Mouse (Mus musculus) stomach, postnatal 0 days (tissue): ENCODE data around the gene Rbms2. TPM values are rescaled to one million over a fixed set of nuclear protein-coding genes. Genes with fewer than 3 reads are reported as not detected.

Experiments
- ATAC-seq: fragments of 200-750 bp; cut with Nextera tagmentation; 2 replicates; pipeline ENCODE4 v1.8.0; 2017; ENCODE audit not compliant: low FRiP score, low TSS enrichment
- DNase-seq: peaks from one replicate; pipeline ENCODE4 v3.0.0-alpha.2; 2016; ENCODE audit warnings: low spot score
- H3K27ac ChIP-seq: fragments of 300-500 bp; sonication (generic); replicated peaks from 2 replicates; pipeline ENCODE4 v1.5.1; 2014; ENCODE audit warnings: mild to moderate bottlenecking, control low read depth
- H3K27me3 ChIP-seq: fragments of 300-500 bp; sonication (generic); 2 replicates; pipeline ENCODE4 v1.6.1; 2014; ENCODE audit warnings: low read length; ENCODE audit not compliant: control insufficient read depth, insufficient read depth
- H3K36me3 ChIP-seq: fragments of 300-500 bp; sonication (generic); 2 replicates; pipeline ENCODE4 v1.6.1; 2014; ENCODE audit warnings: low read length, mixed read lengths; ENCODE audit not compliant: control insufficient read depth, insufficient read depth
- H3K4me1 ChIP-seq: fragments of 300-500 bp; sonication (generic); replicated peaks from 2 replicates; pipeline ENCODE4 v1.6.1; 2014; ENCODE audit warnings: antibody characterized with exemption; ENCODE audit not compliant: control insufficient read depth, insufficient read depth
- H3K4me2 ChIP-seq: fragments of 300-500 bp; sonication (generic); replicated peaks from 2 replicates; pipeline ENCODE4 v1.6.1; 2014; ENCODE audit warnings: low read depth, mild to moderate bottlenecking, control low read depth, moderate library complexity
- H3K4me3 ChIP-seq: fragments of 300-500 bp; sonication (generic); 2 replicates; pipeline ENCODE4 v1.5.1; 2014; ENCODE audit warnings: low read depth, low read length, control low read depth
- H3K9ac ChIP-seq: fragments of 300-500 bp; sonication (generic); 2 replicates; pipeline ENCODE4 v1.6.1; 2014; ENCODE audit warnings: mild to moderate bottlenecking, low read length, control low read depth, mixed read lengths
- H3K9me3 ChIP-seq: fragments of 300-500 bp; sonication (generic); 2 replicates; pipeline ENCODE4 v1.6.1; 2016; ENCODE audit warnings: low read length; ENCODE audit not compliant: control insufficient read depth
- CTCF ChIP-seq: IDR thresholded peaks from 2 replicates; pipeline ENCODE4 v1.5.1; 2016; ENCODE audit warnings: antibody characterized with exemption, low read depth, mild to moderate bottlenecking, moderate library complexity
- EP300 ChIP-seq: optimal IDR thresholded peaks from 2 replicates; pipeline ENCODE3; 2016; ENCODE audit warnings: antibody characterized with exemption
- WGBS: fragments of 180-500 bp; shearing (Covaris S2); extraction: QIAGEN DNeasy Blood & Tissue Kit; methylation state at CpG from one replicate; pipeline ENCODE4 v1.1.7; 2014; 5-methylcytosine and 5-hydroxymethylcytosine counted together
- polyA plus RNA-seq: library from polyadenylated mRNA; unstranded; fragments of >200 nt; fragmentation: Nextera tagmentation; extraction: Ambion mirVana; gene quantifications from 2 replicates; pipeline ENCODE4 v1.2.1, GENCODE M21; 2015

Rbms2 gene
- polyA plus RNA-seq, 1 experiment from 2014 or later = 15.5 TPM

GRCm38 (mm10) chr10:128131812-128132211 is 48.3 kb downstream of the Rbms2 start:
- TF ChIP-seq CTCF (no peak), EP300 (no peak)
- ATAC-seq = no peak
- peaks cover 13% of the 10 kb centered on the region for H3K36me3 ChIP-seq

GRCm38 (mm10) chr10:128131297-128131696 is 48.8 kb downstream of the Rbms2 start:
- H3K36me3 ChIP-seq = peaks cover 17% of the 10 kb centered on the region
- WGBS = 60% methylated on average over 3 of the region's 3 CpGs
- DNase-seq = no peak

More at GRCm38 (mm10) chr10:128131812-128132211, 48.3 kb downstream of the Rbms2 start:
- no peak overlapping the region for H3K4me3 ChIP-seq
- no peak for DNase-seq
- no peak overlapping the region for H3K4me2 ChIP-seq
- no peaks in the 10 kb centered on the region for H3K27me3 ChIP-seq
- no peaks in the 10 kb centered on the region for H3K9me3 ChIP-seq
- no peak overlapping the region for H3K9ac ChIP-seq
- H3K4me1 ChIP-seq = no peaks in the 10 kb centered on the region
- no peak overlapping the region for H3K27ac ChIP-seq

GRCm38 (mm10) chr10:128128143-128128542 is 52.0 kb downstream of the Rbms2 start:
- Histone ChIP-seq H3K9ac (no peak overlapping the region), H3K4me3 (no peak overlapping the region), H3K27me3 (no peaks in the 10 kb centered on the region), H3K9me3 (no peaks in the 10 kb centered on the region), H3K27ac (no peak overlapping the region), H3K4me1 (no peaks in the 10 kb centered on the region), H3K4me2 (no peak overlapping the region), H3K36me3 (peaks cover 42% of the 10 kb centered on the region)
- no peak for ATAC-seq
- TF ChIP-seq EP300 = no peak
- no peak for TF ChIP-seq CTCF
- DNase-seq = no peak
- 65% methylated on average over 8 of the region's 8 CpGs for WGBS

More at GRCm38 (mm10) chr10:128131297-128131696, 48.8 kb downstream of the Rbms2 start:
- no peaks in the 10 kb centered on the region for H3K9me3 ChIP-seq
- no peaks in the 10 kb centered on the region for H3K4me1 ChIP-seq
- H3K27ac ChIP-seq = no peak overlapping the region
- no peaks in the 10 kb centered on the region for H3K27me3 ChIP-seq
- no peak overlapping the region for H3K4me2 ChIP-seq
- TF ChIP-seq CTCF (no peak), EP300 (no peak)
- no peak for ATAC-seq
- no peak overlapping the region for H3K4me3 ChIP-seq
- H3K9ac ChIP-seq = no peak overlapping the region

- Histone ChIP-seq H3K27ac (no peak overlapping the region), H3K4me3 (no peak overlapping the region), H3K4me2 (no peak overlapping the region), H3K9ac (no peak overlapping the region), H3K4me1 (no peaks in the 10 kb centered on the region), H3K9me3 (no peaks in the 10 kb centered on the region), H3K36me3 (peaks cover 47% of the 10 kb centered on the region), H3K27me3 (no peaks in the 10 kb centered on the region)
- WGBS = 71% methylated on average over 5 of the region's 5 CpGs
- no peak for DNase-seq
- ATAC-seq = no peak
- no peak for TF ChIP-seq EP300
Measured at GRCm38 (mm10) chr10:128127497-128127896, 52.6 kb downstream of the Rbms2 start.

GRCm38 (mm10) chr10:128125951-128126350 is 54.1 kb downstream of the Rbms2 start:
- 90% methylated on average over 14 of the region's 14 CpGs for WGBS
- Histone ChIP-seq H3K4me1 (no peaks in the 10 kb centered on the region), H3K36me3 (peaks cover 55% of the 10 kb centered on the region), H3K9ac (no peak overlapping the region), H3K4me3 (no peak overlapping the region), H3K9me3 (no peaks in the 10 kb centered on the region), H3K27ac (no peak overlapping the region), H3K27me3 (no peaks in the 10 kb centered on the region), H3K4me2 (no peak overlapping the region)
- DNase-seq = no peak
- TF ChIP-seq CTCF (no peak), EP300 (no peak)
- ATAC-seq = no peak

GRCm38 (mm10) chr10:128124831-128125230 is 55.3 kb downstream of the Rbms2 start:
- Histone ChIP-seq H3K27me3 (no peaks in the 10 kb centered on the region), H3K9me3 (no peaks in the 10 kb centered on the region), H3K9ac (no peak overlapping the region), H3K4me3 (no peak overlapping the region), H3K4me1 (no peaks in the 10 kb centered on the region), H3K27ac (no peak overlapping the region), H3K36me3 (peaks cover 58% of the 10 kb centered on the region), H3K4me2 (no peak overlapping the region)
- WGBS = 93% methylated on average over 9 of the region's 9 CpGs
- no peak for DNase-seq
- TF ChIP-seq EP300 (no peak), CTCF (no peak)
- ATAC-seq = no peak
